Mouse (Mus musculus) lung, adult 2 months (tissue): ENCODE results near the gene Mgat5b.

Source experiments
- CTCF ChIP-seq: fragments of 200-500 bp; IDR thresholded peaks from 2 replicates; pipeline ENCODE4 v1.5.1; 2011; ENCODE audit warnings: mild to moderate bottlenecking, low read length, control low read depth; ENCODE audit not compliant: insufficient read depth
- POLR2A ChIP-seq: fragments of 200-500 bp; IDR thresholded peaks from 2 replicates; pipeline ENCODE4 v1.6.1; 2011; ENCODE audit warnings: low read depth, mild to moderate bottlenecking, control low read depth, low read length, borderline replicate concordance; ENCODE audit errors: extremely low read depth

GRCm38 (mm10) chr11:116895402-116895801, 23.3 kb upstream of the Mgat5b start:
- TF ChIP-seq CTCF (no peak), POLR2A (no peak)
